Mouse (Mus musculus) liver, embryonic 13.5 days (tissue): Measurements from ENCODE around the gene Sh3pxd2b. TPM values are rescaled to one million over a fixed set of nuclear protein-coding genes. Genes with fewer than 3 reads are reported as not detected.

Source experiments
- ATAC-seq: fragments of 200-750 bp; cut with Nextera tagmentation; 2 replicates; pipeline ENCODE4 v1.8.0; 2017; ENCODE audit warnings: low read depth, mild to moderate bottlenecking, moderate number of reproducible peaks, moderate library complexity
- DNase-seq: peaks from one replicate; pipeline ENCODE4 v3.0.0; 2022
- H3K27ac ChIP-seq: fragments of 300-500 bp; sonication (generic); 2 replicates; pipeline ENCODE4 v1.5.1; 2015; ENCODE audit warnings: moderate library complexity, mild to moderate bottlenecking, inconsistent platforms
- H3K27me3 ChIP-seq: fragments of 300-500 bp; sonication (generic); 2 replicates; pipeline ENCODE4 v1.6.1; 2015; ENCODE audit warnings: mild to moderate bottlenecking, inconsistent platforms
- H3K36me3 ChIP-seq: fragments of 300-500 bp; sonication (generic); 2 replicates; pipeline ENCODE4 v1.6.1; 2015; ENCODE audit warnings: mild to moderate bottlenecking, inconsistent platforms
- H3K4me1 ChIP-seq: fragments of 300-500 bp; sonication (generic); replicated peaks from 2 replicates; pipeline ENCODE4 v1.6.1; 2015; ENCODE audit warnings: inconsistent platforms
- H3K4me2 ChIP-seq: fragments of 300-500 bp; sonication (generic); 2 replicates; pipeline ENCODE4 v1.6.1; 2015; ENCODE audit warnings: inconsistent platforms, mild to moderate bottlenecking, moderate library complexity
- H3K4me3 ChIP-seq: fragments of 300-500 bp; sonication (generic); replicated peaks from 2 replicates; pipeline ENCODE4 v1.5.1; 2015; ENCODE audit warnings: mild to moderate bottlenecking, inconsistent platforms
- H3K9ac ChIP-seq: fragments of 300-500 bp; sonication (generic); 2 replicates; pipeline ENCODE4 v1.6.1; 2015; ENCODE audit warnings: mild to moderate bottlenecking, inconsistent platforms
- H3K9me3 ChIP-seq: fragments of 300-500 bp; sonication (generic); replicated peaks from 2 replicates; pipeline ENCODE4 v1.6.1; 2016; ENCODE audit warnings: inconsistent platforms
- WGBS: fragments of 180-500 bp; shearing (Covaris S2); methylation state at CpG from one replicate; pipeline ENCODE4 v1.1.7; 2015; ENCODE audit not compliant: insufficient replicate concordance; 5-methylcytosine and 5-hydroxymethylcytosine counted together
- polyA plus RNA-seq: library from polyadenylated mRNA; unstranded; fragments of >200 nt; fragmentation: Nextera tagmentation; extraction: Ambion mirVana; gene quantifications from 2 replicates; pipeline ENCODE4 v1.2.1, GENCODE M21; 2015

Gene Sh3pxd2b
- polyA plus RNA-seq, 1 experiment from 2014 or later: 0.84 TPM

DNA sequence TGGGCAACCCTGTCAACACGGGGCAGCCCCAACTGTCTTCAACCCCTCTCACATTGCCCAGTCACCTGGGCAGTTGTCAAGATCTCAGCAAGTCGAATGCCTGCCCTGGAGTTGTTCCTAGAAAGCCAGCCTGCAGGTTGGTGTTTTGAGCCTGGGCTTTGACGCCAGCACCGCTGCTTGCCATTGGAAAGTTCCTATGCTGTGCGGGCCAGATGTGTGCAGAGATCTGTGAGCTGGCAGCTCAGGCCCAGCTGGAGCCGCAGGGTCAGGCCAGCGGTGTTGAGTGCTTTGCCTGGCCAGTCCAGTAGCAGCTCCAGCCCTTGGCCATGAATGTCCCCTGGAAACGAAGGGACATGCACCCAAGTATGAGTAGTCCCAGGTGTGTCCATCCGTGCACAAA, 14.2 kb downstream of the Sh3pxd2b start:
- ATAC-seq (no peak), DNase-seq (no peak)
- WGBS: 75% methylated on average over 9 of the region's 9 CpGs
- Histone ChIP-seq H3K36me3 (no peaks in the 10 kb centered on the region), H3K27me3 (no peaks in the 10 kb centered on the region), H3K9me3 (no peaks in the 10 kb centered on the region), H3K4me2 (no peak overlapping the region), H3K4me1 (peaks cover 21% of the 10 kb centered on the region), H3K9ac (no peak overlapping the region), H3K27ac (no peak overlapping the region), H3K4me3 (no peak overlapping the region)

DNA sequence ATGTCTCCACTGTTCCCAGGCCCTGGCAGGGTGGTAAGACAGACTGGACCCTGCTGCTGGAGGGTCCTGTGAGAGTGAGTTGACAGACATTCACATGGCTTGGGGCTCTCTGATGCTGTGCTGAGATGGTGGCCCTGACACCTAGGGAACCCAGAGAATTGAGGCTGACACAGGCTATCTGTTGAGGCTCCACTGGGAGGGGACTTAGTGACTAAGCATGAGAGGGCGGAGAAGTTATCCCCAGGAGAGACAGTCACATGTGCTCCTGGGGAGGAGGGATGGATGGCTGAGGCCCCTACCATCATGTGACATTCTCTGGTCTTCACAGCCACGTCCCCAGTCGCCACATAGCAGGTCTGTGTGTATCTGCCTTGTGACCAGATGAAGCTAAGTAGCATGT, 15.6 kb downstream of the Sh3pxd2b start:
- WGBS: 53% methylated on average over 3 of the region's 3 CpGs
- H3K4me3 ChIP-seq: no peak overlapping the region
- H3K36me3 ChIP-seq: no peaks in the 10 kb centered on the region
- H3K4me1 ChIP-seq: peaks cover 17% of the 10 kb centered on the region
- DNase-seq (no peak), ATAC-seq (no peak)
- no peaks in the 10 kb centered on the region for H3K9me3 ChIP-seq
- no peaks in the 10 kb centered on the region for H3K27me3 ChIP-seq
- no peak overlapping the region for H3K27ac ChIP-seq
- H3K9ac ChIP-seq: no peak overlapping the region
- no peak overlapping the region for H3K4me2 ChIP-seq

DNA sequence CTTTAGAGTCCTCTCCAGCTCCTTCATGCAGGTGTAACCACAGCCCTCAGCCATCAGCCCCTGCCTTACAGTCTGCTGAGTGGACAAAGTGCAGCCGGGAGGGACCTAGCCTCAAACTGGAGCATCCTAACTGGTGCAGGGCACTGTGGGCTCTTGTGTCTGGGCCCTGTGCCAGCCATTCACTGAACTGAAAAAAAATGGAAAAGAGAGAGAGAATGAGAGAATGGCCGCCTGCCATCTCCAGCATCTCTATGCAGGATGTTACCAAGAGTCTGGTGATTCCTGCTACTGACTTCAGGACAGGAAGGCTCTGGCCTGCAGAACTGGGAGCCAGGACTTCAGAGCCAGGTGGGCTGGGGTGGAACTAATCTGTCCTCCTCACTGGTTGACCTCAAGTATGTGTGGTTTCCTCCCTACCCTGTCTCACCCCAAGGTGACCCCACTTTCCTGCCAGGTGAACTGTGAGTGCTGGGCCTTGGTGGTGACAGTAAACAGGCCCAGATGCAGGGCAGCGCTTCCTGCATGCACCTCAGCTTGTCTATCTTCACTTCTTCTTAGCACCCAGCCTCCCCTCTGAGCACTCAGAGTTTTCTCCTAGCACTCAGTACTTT, 16.1 kb downstream of the Sh3pxd2b start:
- Histone ChIP-seq H3K4me2 (no peak overlapping the region), H3K9ac (no peak overlapping the region), H3K27ac (no peak overlapping the region), H3K27me3 (no peaks in the 10 kb centered on the region), H3K4me3 (no peak overlapping the region), H3K9me3 (no peaks in the 10 kb centered on the region), H3K4me1 (peaks cover 17% of the 10 kb centered on the region), H3K36me3 (no peaks in the 10 kb centered on the region)
- ATAC-seq (no peak), DNase-seq (no peak)
- WGBS: 65% methylated on average over 3 of the region's 3 CpGs

DNA sequence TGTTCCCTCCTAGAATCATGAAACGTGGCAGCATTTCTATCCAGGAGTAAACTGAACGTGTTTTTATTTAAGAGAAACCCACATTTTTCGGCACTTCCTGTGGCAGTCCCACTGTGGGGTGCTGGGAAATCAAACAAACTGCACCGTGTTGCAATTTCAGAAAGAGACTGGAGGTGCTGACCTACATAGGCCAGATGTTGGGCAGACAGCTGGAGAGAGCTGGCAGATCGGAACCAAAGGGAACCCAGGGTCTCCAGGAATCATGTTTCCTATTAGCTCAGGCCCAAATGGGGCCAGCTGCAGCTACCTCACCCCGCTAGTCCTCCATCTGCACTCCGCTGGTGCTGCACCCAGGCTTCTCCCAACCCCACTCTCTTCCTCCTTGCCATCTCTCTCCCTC, 16.8 kb downstream of the Sh3pxd2b start:
- H3K36me3 ChIP-seq: no peaks in the 10 kb centered on the region
- no peak overlapping the region for H3K4me2 ChIP-seq
- no peak overlapping the region for H3K4me3 ChIP-seq
- no peak for ATAC-seq
- 67% methylated on average over 7 of the region's 7 CpGs for WGBS
- H3K9ac ChIP-seq: no peak overlapping the region
- peaks cover 17% of the 10 kb centered on the region for H3K4me1 ChIP-seq
- DNase-seq: no peak
- H3K9me3 ChIP-seq: no peaks in the 10 kb centered on the region
- no peaks in the 10 kb centered on the region for H3K27me3 ChIP-seq
- H3K27ac ChIP-seq: no peak overlapping the region

DNA sequence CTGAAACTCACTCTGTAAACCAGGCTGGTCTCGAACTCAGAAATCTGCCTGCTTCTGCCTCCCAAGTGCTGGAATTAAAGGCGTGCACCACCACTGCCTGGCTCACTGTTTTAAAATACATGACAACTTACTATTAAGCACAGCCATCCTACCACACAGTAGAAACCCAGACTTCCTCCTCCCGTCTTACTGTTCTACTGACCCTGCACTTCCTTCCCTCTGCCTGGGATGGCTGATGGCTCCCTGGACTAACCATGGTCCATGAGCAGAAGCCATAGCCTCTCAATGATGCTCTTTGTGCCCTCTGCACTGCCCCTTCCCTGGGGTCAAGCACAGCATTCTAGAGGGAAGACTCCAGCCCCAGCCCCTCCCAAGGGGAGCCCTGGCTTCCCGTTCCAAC, 17.9 kb downstream of the Sh3pxd2b start:
- H3K27me3 ChIP-seq: no peaks in the 10 kb centered on the region
- ATAC-seq: no peak
- no peak overlapping the region for H3K4me2 ChIP-seq
- peaks cover 17% of the 10 kb centered on the region for H3K4me1 ChIP-seq
- no peak overlapping the region for H3K9ac ChIP-seq
- WGBS: 58% methylated on average over 4 of the region's 4 CpGs
- no peaks in the 10 kb centered on the region for H3K9me3 ChIP-seq
- no peaks in the 10 kb centered on the region for H3K36me3 ChIP-seq
- no peak for DNase-seq
- H3K27ac ChIP-seq: no peak overlapping the region
- no peak overlapping the region for H3K4me3 ChIP-seq

DNA sequence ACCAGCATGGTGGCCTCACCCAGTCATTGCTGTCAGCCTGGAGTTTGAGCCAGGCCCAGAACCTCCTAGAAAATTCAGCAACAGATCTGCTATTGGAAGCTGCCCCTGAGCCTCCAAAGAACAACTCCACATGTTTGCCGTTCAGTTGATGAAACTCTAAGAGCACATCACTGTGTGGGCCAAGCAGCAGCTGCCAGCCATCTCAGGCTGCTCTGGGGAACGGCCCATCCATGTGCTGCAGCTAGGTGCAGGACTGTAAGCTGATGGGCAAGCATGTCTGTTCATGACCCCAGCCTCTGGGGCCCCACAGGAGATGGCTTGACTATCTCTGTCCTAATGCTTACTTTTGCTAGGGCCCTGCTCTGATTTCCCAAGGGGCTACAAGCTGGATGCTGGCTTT, 19.4 kb downstream of the Sh3pxd2b start:
- Histone ChIP-seq H3K4me3 (no peak overlapping the region), H3K9me3 (no peaks in the 10 kb centered on the region), H3K4me1 (peaks cover 17% of the 10 kb centered on the region), H3K9ac (no peak overlapping the region), H3K4me2 (no peak overlapping the region), H3K27ac (no peak overlapping the region), H3K36me3 (no peaks in the 10 kb centered on the region), H3K27me3 (no peaks in the 10 kb centered on the region)
- 79% methylated on average over 2 of the region's 2 CpGs for WGBS
- DNase-seq (no peak), ATAC-seq (no peak)

DNA sequence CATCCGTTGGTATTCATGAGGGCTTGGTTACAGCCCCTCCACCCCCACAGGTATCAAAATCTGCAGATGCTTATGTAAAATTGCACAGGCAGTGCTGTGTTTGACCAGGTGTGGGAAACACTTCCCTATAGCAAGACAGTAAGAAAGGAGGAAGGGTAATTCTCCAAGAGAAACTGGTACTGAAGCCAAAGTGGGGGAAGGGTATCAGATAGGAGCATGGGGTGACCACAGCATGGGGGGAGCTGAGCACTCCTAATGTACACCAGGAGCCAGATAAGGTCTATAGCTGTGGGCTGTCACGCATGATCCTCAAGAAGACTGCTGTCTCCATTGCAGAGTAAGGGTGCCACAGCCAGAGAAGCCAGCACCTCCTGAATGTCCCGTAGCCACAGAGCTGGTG, 21.4 kb downstream of the Sh3pxd2b start:
- no peak overlapping the region for H3K4me2 ChIP-seq
- H3K36me3 ChIP-seq: no peaks in the 10 kb centered on the region
- no peak overlapping the region for H3K9ac ChIP-seq
- H3K4me1 ChIP-seq: peaks cover 5% of the 10 kb centered on the region; the same call in 1 of the 2 replicates
- H3K9me3 ChIP-seq: no peaks in the 10 kb centered on the region
- ATAC-seq (no peak), DNase-seq (no peak)
- WGBS: 65% methylated on average over 3 of the region's 3 CpGs
- no peaks in the 10 kb centered on the region for H3K27me3 ChIP-seq
- H3K4me3 ChIP-seq: no peak overlapping the region
- H3K27ac ChIP-seq: no peak overlapping the region

DNA sequence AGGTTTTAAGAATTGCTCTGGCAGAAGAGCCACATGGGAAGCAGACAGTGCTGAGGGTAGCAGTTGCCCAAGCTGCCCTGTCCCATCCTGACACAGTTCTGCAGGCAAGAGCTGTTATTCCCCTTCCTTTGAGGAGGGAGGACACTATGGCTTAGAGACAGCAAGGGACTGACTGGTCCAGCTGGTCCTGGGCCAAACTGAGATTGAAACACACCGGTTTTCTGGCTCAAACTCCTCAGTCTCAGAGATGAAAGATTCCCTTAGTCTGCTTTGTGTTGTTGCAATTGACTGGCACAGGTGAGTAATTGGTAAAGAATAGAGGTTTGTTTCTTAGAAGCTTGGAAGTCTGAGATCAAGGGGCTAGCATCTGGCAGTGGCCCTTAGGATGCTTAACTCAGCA, 23.3 kb downstream of the Sh3pxd2b start:
- ATAC-seq: no peak
- WGBS: 71% methylated on average over 1 of the region's 1 CpGs

DNA sequence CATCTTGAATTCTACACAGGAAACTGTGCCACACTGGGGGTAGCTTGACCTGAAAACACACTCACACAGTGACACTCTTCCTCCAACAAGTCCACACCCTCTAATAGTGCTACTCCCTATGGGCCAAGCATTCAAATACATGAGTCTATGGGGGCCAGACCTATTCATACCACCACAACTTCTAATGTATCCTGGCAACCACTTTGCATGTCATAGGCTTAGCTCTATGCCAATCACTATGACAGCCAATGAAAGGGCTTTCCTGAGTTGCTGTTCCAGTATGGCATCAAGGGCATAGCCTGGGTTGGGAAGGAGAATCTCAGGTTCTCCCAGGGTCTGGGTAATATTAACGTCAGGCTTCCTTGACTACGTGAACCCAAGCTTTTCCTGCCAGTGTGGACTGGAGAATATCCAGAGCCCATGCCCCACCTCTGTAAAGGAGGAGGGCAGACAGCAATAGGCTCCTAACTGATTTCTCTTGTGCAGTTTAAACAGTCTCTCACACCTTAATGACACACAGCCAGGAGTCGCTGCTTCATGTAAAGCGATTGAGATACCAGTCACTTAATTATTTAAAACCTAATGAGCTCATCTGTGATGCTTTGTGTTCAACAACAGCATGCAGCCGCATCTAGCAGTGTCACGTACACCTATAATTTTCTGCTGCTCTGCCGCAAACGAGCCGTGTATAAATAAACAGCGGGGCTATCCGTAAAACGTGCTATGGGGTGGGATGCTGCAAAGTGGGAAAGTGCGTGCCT, 25.8 kb downstream of the Sh3pxd2b start:
- ATAC-seq: no peak
- Histone ChIP-seq H3K36me3 (no peaks in the 10 kb centered on the region), H3K4me2 (no peak overlapping the region), H3K27me3 (no peaks in the 10 kb centered on the region), H3K27ac (no peak overlapping the region), H3K4me3 (no peak overlapping the region), H3K4me1 (no peaks in the 10 kb centered on the region), H3K9me3 (no peaks in the 10 kb centered on the region), H3K9ac (no peak overlapping the region)
- WGBS: 78% methylated on average over 13 of the region's 13 CpGs
- DNase-seq: no peak

More for the DNA sequence above, 23.3 kb downstream of the Sh3pxd2b start:
- no peak for DNase-seq
- Histone ChIP-seq H3K4me3 (no peak overlapping the region), H3K36me3 (no peaks in the 10 kb centered on the region), H3K9me3 (no peaks in the 10 kb centered on the region), H3K27me3 (no peaks in the 10 kb centered on the region), H3K4me2 (no peak overlapping the region), H3K27ac (no peak overlapping the region), H3K4me1 (no peaks in the 10 kb centered on the region; the same call in 1 of the 2 replicates), H3K9ac (no peak overlapping the region)

DNA sequence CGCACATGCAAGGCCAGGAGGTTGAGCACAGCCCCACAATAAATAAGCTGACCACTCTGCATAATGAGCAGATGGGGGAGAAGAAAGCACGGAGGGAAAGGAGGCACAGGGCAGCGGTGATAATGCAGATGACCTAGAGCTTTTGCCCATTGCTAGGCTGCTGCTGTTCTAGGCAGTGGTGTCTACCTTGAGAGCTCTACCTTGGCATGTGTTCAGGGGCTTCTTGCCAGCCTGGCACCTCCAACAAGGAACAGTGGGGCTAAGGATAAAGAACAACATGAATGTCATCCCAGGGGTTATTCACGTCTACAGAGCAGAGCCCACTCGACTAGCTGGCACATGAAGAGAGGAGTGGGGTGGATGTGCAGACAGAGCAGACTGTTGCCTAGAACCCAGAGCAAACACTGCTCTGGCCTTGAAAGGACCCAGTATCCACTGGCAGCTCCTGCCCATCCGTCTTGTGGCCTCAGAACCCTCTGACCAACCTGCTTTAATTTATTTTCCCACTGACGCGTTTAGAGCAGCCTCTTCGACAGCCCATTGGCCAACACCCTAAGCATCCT, 26.5 kb downstream of the Sh3pxd2b start:
- 73% methylated on average over 9 of the region's 9 CpGs for WGBS
- no peak overlapping the region for H3K9ac ChIP-seq
- H3K4me2 ChIP-seq: no peak overlapping the region
- no peaks in the 10 kb centered on the region for H3K36me3 ChIP-seq
- ATAC-seq (no peak), DNase-seq (no peak)
- no peak overlapping the region for H3K27ac ChIP-seq
- H3K4me1 ChIP-seq: no peaks in the 10 kb centered on the region
- H3K4me3 ChIP-seq: no peak overlapping the region
- H3K27me3 ChIP-seq: no peaks in the 10 kb centered on the region
- no peaks in the 10 kb centered on the region for H3K9me3 ChIP-seq

DNA sequence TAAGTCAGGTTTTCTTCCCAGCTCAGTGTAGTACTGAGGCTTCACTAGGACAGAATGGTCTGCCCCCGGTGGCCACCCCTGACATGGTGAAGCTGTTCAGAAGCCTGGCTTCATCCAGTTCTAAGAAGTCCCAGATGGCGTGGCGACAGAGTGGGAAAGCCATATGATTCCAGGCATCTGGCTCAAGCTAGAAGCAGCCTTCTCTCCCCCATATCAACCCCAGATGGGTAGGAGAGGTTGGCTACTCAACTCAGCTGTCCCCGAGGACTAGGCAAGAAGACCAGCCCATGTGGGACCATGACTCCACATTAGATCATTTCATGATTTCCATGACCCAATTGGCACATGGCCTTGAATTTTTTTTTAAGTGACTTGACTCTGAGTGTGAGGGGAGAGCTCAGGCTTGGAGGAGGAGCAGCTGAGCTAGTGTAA, 27.5 kb downstream of the Sh3pxd2b start:
- no peaks in the 10 kb centered on the region for H3K4me1 ChIP-seq
- 64% methylated on average over 4 of the region's 4 CpGs for WGBS
- no peak overlapping the region for H3K4me2 ChIP-seq
- H3K4me3 ChIP-seq: no peak overlapping the region
- ATAC-seq (no peak), DNase-seq (no peak)
- H3K27me3 ChIP-seq: no peaks in the 10 kb centered on the region
- H3K27ac ChIP-seq: no peak overlapping the region
- no peaks in the 10 kb centered on the region for H3K36me3 ChIP-seq
- H3K9me3 ChIP-seq: no peaks in the 10 kb centered on the region
- H3K9ac ChIP-seq: no peak overlapping the region

DNA sequence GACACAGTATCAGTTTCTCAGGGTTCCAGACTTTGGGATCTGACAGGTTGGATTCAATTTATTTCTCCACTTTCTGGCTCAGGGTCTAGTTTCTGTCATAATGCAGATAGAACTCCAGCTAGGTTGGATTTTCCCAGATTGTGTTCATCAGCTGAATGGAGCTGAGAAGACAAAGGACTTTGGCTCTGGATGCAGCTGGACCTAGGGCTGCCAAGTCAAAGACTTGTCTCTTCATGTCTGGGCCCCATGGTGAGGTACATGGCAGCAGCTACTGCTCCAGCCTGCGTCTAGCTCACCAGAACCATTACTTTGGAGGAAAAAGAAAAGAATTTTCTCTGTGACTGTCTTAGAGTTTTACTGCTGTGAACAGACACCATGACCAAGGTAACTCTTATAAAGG, 28.5 kb downstream of the Sh3pxd2b start:
- Histone ChIP-seq H3K4me3 (no peak overlapping the region), H3K9me3 (no peaks in the 10 kb centered on the region), H3K27ac (no peak overlapping the region), H3K4me1 (no peaks in the 10 kb centered on the region), H3K36me3 (no peaks in the 10 kb centered on the region), H3K27me3 (no peaks in the 10 kb centered on the region), H3K9ac (no peak overlapping the region), H3K4me2 (no peak overlapping the region)
- WGBS: 63% methylated on average over 1 of the region's 1 CpGs
- no peak for ATAC-seq
- DNase-seq: no peak
